Mouse (Mus musculus): ENCODE results near the gene Mrm1. TPM values are rescaled to one million over a fixed set of nuclear protein-coding genes. Genes with fewer than 3 reads are reported as not detected.

Mrm1 gene
- total and polyA plus RNA-seq, 3 experiments = 14.7 to 19.7 (median 18.9) TPM

DNA sequence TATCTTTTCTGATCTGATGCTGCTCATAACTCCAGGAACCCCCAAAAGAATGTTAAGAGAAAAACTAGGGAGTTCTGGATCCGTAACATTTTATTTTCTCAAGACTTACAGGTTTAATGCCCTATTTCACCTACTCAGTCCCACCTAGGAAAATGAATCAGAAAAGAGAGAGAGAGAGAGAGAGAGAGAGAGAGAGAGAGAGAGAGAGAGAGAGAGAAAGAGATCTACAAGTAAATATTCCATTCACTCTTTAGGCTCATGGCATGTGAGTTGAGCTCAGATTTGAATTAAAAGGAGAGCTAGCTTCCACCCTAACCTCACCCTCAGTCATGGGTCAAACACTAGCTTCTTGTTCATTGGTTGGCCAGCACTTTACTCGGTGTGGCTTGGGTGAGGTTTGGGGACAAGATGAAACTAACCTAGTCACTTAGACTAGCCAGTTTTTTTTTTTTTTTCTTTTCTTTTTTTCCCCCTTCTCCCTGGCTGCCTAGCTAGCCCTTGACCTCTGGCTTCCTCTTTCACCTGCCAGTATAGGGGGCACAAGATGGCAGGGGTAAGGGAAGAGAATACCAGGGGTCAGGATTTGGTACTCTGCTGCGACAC is 8.7 kb upstream of the Mrm1 start:
- peaks cover 16% of the 10 kb centered on the region for H3K36me3 ChIP-seq (ENCODE audit: control insufficient read depth, insufficient read depth, low read length)
- DNase-seq = peak in 1 of 2 experiments; percentile 19
- WGBS = 32% methylated on average over 3 of the region's 3 CpGs
- peak overlapping the region; percentile 99 for H3K9ac ChIP-seq (ENCODE audit: low read depth, low read length)
- peaks cover 1% of the 10 kb centered on the region; the same call in 1 of the 2 replicates for H3K79me2 ChIP-seq (replicated peaks; ENCODE audit: control insufficient read depth, insufficient read depth, low read length)
- TF ChIP-seq POLR2A (IDR thresholded peaks at IDR 0.05; ENCODE audit: insufficient read depth, low read depth, low read length) (no peak), CTCF (IDR thresholded peaks at IDR 0.05) (no peak), EP300 (IDR thresholded peaks at IDR 0.05; ENCODE audit: insufficient read depth, low read depth, low read length) (no peak)
- peak overlapping the region; percentile 99 for H3K4me3 ChIP-seq
- peaks cover 9% of the 10 kb centered on the region for H3K4me1 ChIP-seq (ENCODE audit: control insufficient read depth, insufficient read depth, low read length)
- peak overlapping the region; percentile 98 for H3K27ac ChIP-seq
- H3K27me3 ChIP-seq (ENCODE audit: control insufficient read depth, insufficient read depth, low read length) = no peaks in the 10 kb centered on the region
- intact Hi-C loops (cut with DNase I) = no loop called here

DNA sequence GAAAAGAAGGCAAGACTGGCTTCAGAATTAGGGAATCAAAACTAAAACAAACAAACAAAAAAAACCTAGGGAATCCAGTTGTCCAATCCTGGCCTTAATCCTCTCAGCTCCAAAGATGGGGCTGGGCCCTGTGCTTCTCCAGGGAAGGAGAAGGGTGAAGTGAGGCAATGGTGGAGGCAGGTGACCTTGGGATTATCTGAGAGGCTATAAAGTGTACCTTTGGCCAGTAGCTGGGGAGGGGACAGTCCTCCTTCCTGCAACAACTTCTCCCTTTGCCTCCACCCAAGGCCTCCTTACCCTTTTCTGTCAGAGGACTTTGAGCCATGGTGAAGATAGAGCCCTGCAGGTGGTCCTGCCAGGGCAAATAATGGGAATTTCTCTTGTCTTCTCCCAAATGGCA is 8.2 kb upstream of the Mrm1 start:
- peaks cover 9% of the 10 kb centered on the region for H3K4me1 ChIP-seq (ENCODE audit: control insufficient read depth, insufficient read depth, low read length)
- peak overlapping the region; percentile 99 for H3K4me3 ChIP-seq
- peak overlapping the region; percentile 98 for H3K27ac ChIP-seq
- TF ChIP-seq POLR2A (IDR thresholded peaks at IDR 0.05; ENCODE audit: insufficient read depth, low read depth, low read length) = no peak; the same call in 1 of the 2 replicates
- no peak for TF ChIP-seq CTCF (IDR thresholded peaks at IDR 0.05)
- no peak for TF ChIP-seq EP300 (IDR thresholded peaks at IDR 0.05; ENCODE audit: insufficient read depth, low read depth, low read length)
- peak overlapping the region; percentile 59; the same call in 1 of the 2 replicates for H3K9ac ChIP-seq (ENCODE audit: low read depth, low read length)
- H3K27me3 ChIP-seq (ENCODE audit: control insufficient read depth, insufficient read depth, low read length) = no peaks in the 10 kb centered on the region
- H3K79me2 ChIP-seq (replicated peaks; ENCODE audit: control insufficient read depth, insufficient read depth, low read length) = peaks cover 1% of the 10 kb centered on the region; the same call in 1 of the 2 replicates
- intact Hi-C loops (cut with DNase I) = no loop called here
- peak; percentile 17 to 34 for DNase-seq
- H3K36me3 ChIP-seq (ENCODE audit: control insufficient read depth, insufficient read depth, low read length) = peaks cover 14% of the 10 kb centered on the region

DNA sequence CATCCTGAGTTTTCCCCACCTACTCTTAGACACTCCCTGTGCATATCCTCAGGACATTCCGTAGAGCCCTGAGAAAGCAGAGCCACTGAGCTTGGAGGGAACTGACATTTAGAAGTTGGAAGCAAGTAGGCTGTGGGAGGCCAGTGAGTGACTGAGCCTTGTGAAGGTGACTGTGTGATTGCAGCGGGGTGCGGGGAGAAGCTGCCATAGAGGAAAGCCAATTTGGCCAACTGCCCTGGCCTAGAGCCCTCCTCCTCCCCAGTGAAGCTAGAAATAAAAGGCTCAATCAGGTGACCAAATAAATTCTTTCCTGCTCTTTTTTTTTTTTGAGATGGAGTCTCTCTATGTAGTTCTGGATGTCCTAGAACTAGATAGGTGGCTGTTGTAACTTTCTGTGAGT is 6.9 kb upstream of the Mrm1 start:
- Histone ChIP-seq H3K79me2 (replicated peaks; ENCODE audit: control insufficient read depth, insufficient read depth, low read length) (peaks cover 1% of the 10 kb centered on the region; the same call in 1 of the 2 replicates), H3K4me1 (ENCODE audit: control insufficient read depth, insufficient read depth, low read length) (peaks cover 9% of the 10 kb centered on the region), H3K27ac (peak overlapping the region; percentile 98), H3K36me3 (ENCODE audit: control insufficient read depth, insufficient read depth, low read length) (peaks cover 12% of the 10 kb centered on the region), H3K4me3 (peak overlapping the region; percentile 18), H3K9ac (ENCODE audit: low read depth, low read length) (peak overlapping the region; percentile 59), H3K27me3 (ENCODE audit: control insufficient read depth, insufficient read depth, low read length) (no peaks in the 10 kb centered on the region)
- DNase-seq = peak; percentile 78 to 85
- 11% methylated on average over 3 of the region's 3 CpGs for WGBS
- intact Hi-C loops (cut with DNase I) = no loop called here
- TF ChIP-seq CTCF (IDR thresholded peaks at IDR 0.05) (no peak), EP300 (IDR thresholded peaks at IDR 0.05; ENCODE audit: insufficient read depth, low read depth, low read length) (peak; percentile 77; the same call in 1 of the 2 replicates), POLR2A (IDR thresholded peaks at IDR 0.05; ENCODE audit: insufficient read depth, low read depth, low read length) (peak; percentile 67; the same call in 1 of the 2 replicates)

DNA sequence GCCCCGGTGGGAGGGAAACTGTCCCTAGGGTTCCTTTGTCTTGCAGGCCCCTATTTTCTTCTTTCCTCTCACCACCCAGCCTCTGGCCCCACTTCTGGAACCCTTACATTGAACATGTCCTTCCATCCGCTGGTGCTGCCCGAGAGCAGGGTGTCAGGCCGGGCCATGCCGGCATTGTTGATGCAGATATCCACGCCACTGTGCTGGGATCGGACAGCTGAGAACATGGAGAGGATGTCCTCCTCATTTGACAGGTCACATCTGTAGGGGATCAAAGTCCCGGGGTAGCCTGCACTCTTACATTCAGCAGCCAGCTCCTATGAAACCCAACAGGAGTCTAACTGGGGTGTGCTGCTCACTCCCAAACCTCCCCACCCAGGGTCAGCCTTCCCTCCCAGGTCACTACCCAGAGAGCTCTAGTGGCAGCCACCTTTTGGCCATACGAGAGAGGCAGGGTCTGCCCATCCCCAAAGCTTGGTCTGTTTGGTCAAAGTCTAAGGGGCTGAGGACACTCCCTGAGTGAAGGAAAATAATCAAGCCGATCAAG is 6.0 kb upstream of the Mrm1 start:
- peaks cover 12% of the 10 kb centered on the region for H3K36me3 ChIP-seq (ENCODE audit: control insufficient read depth, insufficient read depth, low read length)
- 64% methylated on average over 10 of the region's 10 CpGs for WGBS
- peak overlapping the region; percentile 59 for H3K9ac ChIP-seq (ENCODE audit: low read depth, low read length)
- peak overlapping the region; percentile 89 for H3K27ac ChIP-seq
- H3K4me3 ChIP-seq = peak overlapping the region; percentile 18; the same call in 1 of the 2 replicates
- H3K27me3 ChIP-seq (ENCODE audit: control insufficient read depth, insufficient read depth, low read length) = no peaks in the 10 kb centered on the region
- TF ChIP-seq EP300 (IDR thresholded peaks at IDR 0.05; ENCODE audit: insufficient read depth, low read depth, low read length) (no peak), CTCF (IDR thresholded peaks at IDR 0.05) (no peak), POLR2A (IDR thresholded peaks at IDR 0.05; ENCODE audit: insufficient read depth, low read depth, low read length) (no peak)
- intact Hi-C loops (cut with DNase I) = no loop called here
- peak; percentile 17 to 25 for DNase-seq
- peaks cover 9% of the 10 kb centered on the region for H3K4me1 ChIP-seq (ENCODE audit: control insufficient read depth, insufficient read depth, low read length)
- H3K79me2 ChIP-seq (replicated peaks; ENCODE audit: control insufficient read depth, insufficient read depth, low read length) = 0 out of 2 replicates have a peak, but pooled peaks cover 1% of the 10 kb centered on the region

DNA sequence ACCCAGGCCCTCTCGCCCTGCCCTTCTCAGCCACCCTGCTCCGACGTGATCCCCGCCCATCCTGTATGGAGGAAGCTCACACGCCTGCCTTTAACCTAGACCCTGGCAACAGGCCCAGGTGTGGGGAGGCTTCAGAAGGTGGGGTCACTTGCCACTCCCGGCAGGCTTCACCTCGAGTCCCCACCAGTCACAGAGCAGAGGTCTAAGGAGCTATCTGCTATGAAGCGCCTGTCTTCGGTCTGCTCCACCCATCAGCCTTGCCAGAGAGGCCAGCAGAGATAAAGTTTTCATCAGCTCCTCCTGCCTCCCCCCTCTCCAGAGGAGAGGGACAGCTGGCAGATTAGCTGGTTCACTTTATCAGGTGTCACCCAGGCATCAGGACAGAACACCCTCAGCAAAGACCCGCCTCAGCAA is 4.2 kb upstream of the Mrm1 start:
- Histone ChIP-seq H3K4me3 (no peak overlapping the region), H3K9ac (ENCODE audit: low read depth, low read length) (no peak overlapping the region), H3K27ac (peak overlapping the region; percentile 89), H3K27me3 (ENCODE audit: control insufficient read depth, insufficient read depth, low read length) (no peaks in the 10 kb centered on the region), H3K4me1 (ENCODE audit: control insufficient read depth, insufficient read depth, low read length) (peaks cover 8% of the 10 kb centered on the region), H3K79me2 (replicated peaks; ENCODE audit: control insufficient read depth, insufficient read depth, low read length) (0 out of 2 replicates have a peak, but pooled peaks cover 1% of the 10 kb centered on the region), H3K36me3 (ENCODE audit: control insufficient read depth, insufficient read depth, low read length) (peaks cover 12% of the 10 kb centered on the region)
- DNase-seq = peak; percentile 68 to 76
- WGBS = 17% methylated on average over 10 of the region's 10 CpGs
- no peak for TF ChIP-seq CTCF (IDR thresholded peaks at IDR 0.05)
- peak; percentile 29; the same call in 1 of the 2 replicates for TF ChIP-seq POLR2A (IDR thresholded peaks at IDR 0.05; ENCODE audit: insufficient read depth, low read depth, low read length)
- 0 out of 2 replicates have a peak, but pooled peaks have one; percentile 72 for TF ChIP-seq EP300 (IDR thresholded peaks at IDR 0.05; ENCODE audit: insufficient read depth, low read depth, low read length)
- intact Hi-C loops (cut with DNase I) = no loop called here

DNA sequence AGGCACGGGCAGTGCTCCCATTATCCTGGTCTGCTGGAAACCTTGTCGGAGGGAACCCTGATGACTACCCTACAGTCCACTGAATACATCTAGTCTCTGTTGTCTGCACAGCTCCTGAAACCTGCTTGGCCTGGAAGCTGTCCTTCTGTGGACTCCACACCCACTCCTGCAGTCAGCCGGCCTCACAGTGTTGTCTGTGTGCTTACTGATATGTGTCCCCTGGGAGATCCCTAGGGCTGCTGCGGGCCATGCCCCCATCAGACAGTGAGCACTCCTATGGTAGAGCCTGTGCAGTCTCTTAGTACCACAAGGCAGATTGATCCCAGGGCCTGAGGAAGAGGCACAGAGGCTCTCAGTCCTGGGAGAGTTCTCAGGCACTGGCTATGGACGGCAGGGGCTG is 3.2 kb upstream of the Mrm1 start:
- peak overlapping the region; percentile 33; the same call in 1 of the 2 replicates for H3K27ac ChIP-seq
- H3K36me3 ChIP-seq (ENCODE audit: control insufficient read depth, insufficient read depth, low read length) = peaks cover 12% of the 10 kb centered on the region
- no peak overlapping the region for H3K4me3 ChIP-seq
- intact Hi-C loops (cut with DNase I) = no loop called here
- H3K4me1 ChIP-seq (ENCODE audit: control insufficient read depth, insufficient read depth, low read length) = peaks cover 8% of the 10 kb centered on the region
- TF ChIP-seq POLR2A (IDR thresholded peaks at IDR 0.05; ENCODE audit: insufficient read depth, low read depth, low read length) (0 out of 2 replicates have a peak, but pooled peaks have one; percentile 11), CTCF (IDR thresholded peaks at IDR 0.05) (no peak)
- H3K9ac ChIP-seq (ENCODE audit: low read depth, low read length) = no peak overlapping the region
- no peak for DNase-seq
- H3K27me3 ChIP-seq (ENCODE audit: control insufficient read depth, insufficient read depth, low read length) = no peaks in the 10 kb centered on the region
- H3K79me2 ChIP-seq (replicated peaks; ENCODE audit: control insufficient read depth, insufficient read depth, low read length) = 0 out of 2 replicates have a peak, but pooled peaks cover 1% of the 10 kb centered on the region
- 57% methylated on average over 5 of the region's 5 CpGs for WGBS

Data from heart, adult 2 months (tissue).